Mouse (Mus musculus): ENCODE measurements around the gene Krtap2-4. TPM values are rescaled to one million over a fixed set of nuclear protein-coding genes. Genes with fewer than 3 reads are reported as not detected.
"Not testable (repeated sequence)": the region's sequence is repeated elsewhere in the genome, so short reads cannot be mapped to it uniquely, and the experiment has no call there.

Krtap2-4 gene
- polyA plus RNA-seq (2015; fragmentation: Nextera tagmentation; extraction: Ambion mirVana): 2.0 and 4.2 TPM in 2 replicates

DNA sequence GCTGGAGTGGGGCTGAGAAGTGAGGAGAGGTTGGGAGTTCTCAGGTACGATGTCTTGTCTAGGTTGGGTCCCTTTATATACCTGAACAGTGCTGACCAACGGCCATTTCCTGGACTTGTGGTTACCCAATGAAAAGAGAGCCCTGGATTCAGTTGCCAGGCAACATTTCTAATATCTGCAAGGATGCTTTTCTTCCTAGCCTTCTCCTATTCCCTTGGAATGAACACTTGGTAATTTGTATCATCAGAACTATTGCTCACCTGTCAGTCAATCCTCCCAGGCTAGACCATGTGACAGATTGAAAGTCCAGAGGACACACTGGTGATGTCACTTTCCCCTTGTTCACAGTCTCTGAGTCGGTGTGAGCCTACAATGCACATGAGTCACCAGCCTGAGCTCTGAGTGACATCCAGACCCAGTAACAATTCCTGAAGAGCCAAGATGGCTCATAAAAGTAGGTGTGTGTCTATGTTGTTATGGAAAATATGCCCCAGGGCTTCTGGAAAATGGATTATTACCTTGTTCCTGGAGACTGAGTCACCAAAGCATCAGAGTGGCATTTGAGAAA, at the start of gene Krtap2-4:
Gene Krtap2-4, minus strand, starts transcription at position 51 of the 568 bp plus-strand sequence.
- ATAC-seq (ENCODE audit: insufficient number of reproducible peaks, low FRiP score, low TSS enrichment, low read depth): no peak
- no peak within 1 kb of the TSS for H3K4me3 ChIP-seq (replicated peaks)
- H3K4me1 ChIP-seq: no peaks in the 10 kb centered on the region
- H3K9me3 ChIP-seq (replicated peaks): no peaks in the 10 kb centered on the region
- H3K36me3 ChIP-seq: no peaks in the 10 kb centered on the region
- WGBS: 64% methylated on average over 3 of the region's 3 CpGs
- H3K9ac ChIP-seq: no peak within 1 kb of the TSS
- H3K27ac ChIP-seq (replicated peaks): no peak within 1 kb of the TSS
- H3K27me3 ChIP-seq: no peaks in the 10 kb centered on the region
- H3K4me2 ChIP-seq (replicated peaks): no peak within 1 kb of the TSS

DNA sequence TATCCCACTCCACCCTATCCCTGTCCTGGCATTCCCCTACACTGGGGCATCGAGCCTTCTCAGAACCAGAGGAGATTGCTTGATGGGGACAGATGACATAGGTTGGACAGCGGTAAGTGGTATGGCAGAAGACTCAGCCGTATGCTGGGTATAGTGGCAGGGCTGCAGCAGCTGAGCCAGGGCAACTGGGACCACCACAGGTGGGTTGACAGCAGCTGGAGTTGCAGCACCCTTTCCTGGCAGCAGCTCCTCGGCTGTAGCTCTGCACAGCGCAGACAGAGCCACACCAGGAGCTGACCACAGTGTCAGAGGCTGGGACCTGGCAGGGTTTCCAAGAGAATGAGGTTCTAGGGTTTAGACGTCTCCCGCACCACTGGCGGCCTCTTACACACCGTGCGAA, 48.2 kb upstream of the Krtap2-4 start:
- Histone ChIP-seq H3K4me3 (replicated peaks) (no peak overlapping the region), H3K36me3 (no peaks in the 10 kb centered on the region), H3K4me1 (no peaks in the 10 kb centered on the region), H3K9ac (no peak overlapping the region), H3K27ac (replicated peaks) (no peak overlapping the region), H3K9me3 (replicated peaks) (no peaks in the 10 kb centered on the region), H3K4me2 (replicated peaks) (no peak overlapping the region), H3K27me3 (no peaks in the 10 kb centered on the region)
- 84% methylated on average over 10 of the region's 10 CpGs for WGBS
- no peak for ATAC-seq (ENCODE audit: insufficient number of reproducible peaks, low FRiP score, low TSS enrichment, low read depth)

DNA sequence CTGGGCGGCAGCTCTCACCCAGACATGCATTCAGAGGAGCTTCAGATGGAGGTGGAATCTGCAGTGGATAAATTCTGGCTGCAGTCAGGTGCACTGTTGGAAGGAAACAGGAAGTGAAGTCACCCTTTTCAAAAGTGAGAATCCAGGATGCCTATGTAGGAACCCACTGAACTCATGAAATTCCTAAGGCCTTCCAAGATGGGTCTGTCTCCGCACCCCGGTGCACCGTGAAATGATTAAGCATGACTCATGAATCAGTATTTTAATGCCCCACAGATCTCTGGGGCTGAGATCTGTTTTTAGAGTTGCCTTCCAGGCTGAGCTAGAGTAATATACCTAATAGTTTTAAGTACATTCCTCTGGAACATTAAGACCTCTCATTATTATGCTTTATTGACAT, 44.6 kb upstream of the Krtap2-4 start:
- no peaks in the 10 kb centered on the region for H3K4me1 ChIP-seq
- no peak overlapping the region for H3K4me3 ChIP-seq (replicated peaks)
- no peak for ATAC-seq (ENCODE audit: insufficient number of reproducible peaks, low FRiP score, low TSS enrichment, low read depth)
- no peaks in the 10 kb centered on the region for H3K27me3 ChIP-seq
- no peaks in the 10 kb centered on the region for H3K36me3 ChIP-seq
- H3K9me3 ChIP-seq (replicated peaks): no peaks in the 10 kb centered on the region
- no peak overlapping the region for H3K9ac ChIP-seq
- no peak overlapping the region for H3K4me2 ChIP-seq (replicated peaks)
- no peak overlapping the region for H3K27ac ChIP-seq (replicated peaks)
- 69% methylated on average over 4 of the region's 4 CpGs for WGBS

DNA sequence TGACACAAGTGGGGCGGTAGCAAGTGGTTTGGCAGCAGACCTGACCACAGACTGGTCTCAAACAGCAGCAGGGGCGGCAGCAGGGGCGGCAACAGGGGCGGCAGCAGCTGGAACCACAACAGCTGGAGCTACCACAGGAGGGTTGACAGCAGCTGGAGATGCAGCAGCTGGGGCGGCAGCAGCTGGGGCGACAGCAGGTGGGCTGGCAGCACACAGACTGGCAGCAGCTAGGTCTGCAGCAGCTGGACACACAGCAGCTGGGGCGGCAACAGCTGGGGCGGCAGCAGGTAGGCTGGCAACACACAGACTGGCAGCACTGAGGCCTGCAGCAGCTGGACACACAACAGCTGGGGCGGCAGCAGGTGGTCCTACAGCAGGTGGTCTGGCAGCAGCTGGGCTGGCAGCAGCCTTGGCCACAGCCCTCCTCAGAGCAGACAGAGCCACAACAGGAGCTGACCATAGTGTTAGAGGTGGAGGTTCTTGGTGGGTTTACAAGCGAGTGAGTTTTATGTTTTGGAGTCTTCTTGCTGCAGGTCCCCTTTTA, 43.9 kb upstream of the Krtap2-4 start, which contains the start of gene Gm11563:
Gene Gm11563, minus strand, starts transcription at position 494 of the 544 bp plus-strand sequence.
- H3K4me3 ChIP-seq (replicated peaks); H3K4me1 ChIP-seq; H3K9me3 ChIP-seq (replicated peaks); H3K27ac ChIP-seq (replicated peaks); ATAC-seq (ENCODE audit: insufficient number of reproducible peaks, low FRiP score, low TSS enrichment, low read depth); H3K27me3 ChIP-seq; H3K4me2 ChIP-seq (replicated peaks); H3K36me3 ChIP-seq; H3K9ac ChIP-seq: not testable (repeated sequence)
- WGBS: 55% methylated on average over 10 of the region's 10 CpGs

DNA sequence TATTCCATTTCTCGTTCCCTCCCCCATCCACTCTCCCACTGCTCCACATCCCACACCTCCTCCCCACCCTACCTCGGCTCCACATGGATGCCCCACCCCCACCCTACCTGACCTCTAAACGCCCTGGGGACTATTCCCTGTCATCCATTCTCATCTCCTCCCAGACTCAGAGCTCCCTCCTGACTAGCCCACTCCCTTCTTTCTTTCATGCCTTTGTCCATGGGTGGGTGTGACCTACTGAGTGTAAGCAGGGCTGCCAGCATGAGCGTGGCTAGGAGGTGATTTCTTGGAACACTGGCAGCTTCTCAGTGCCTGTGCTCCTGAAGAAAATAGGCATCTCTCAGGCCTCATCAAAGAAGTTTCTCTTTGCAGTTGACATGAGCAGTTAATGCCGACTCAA, 42.4 kb upstream of the Krtap2-4 start:
- Histone ChIP-seq H3K27me3 (no peaks in the 10 kb centered on the region), H3K36me3 (no peaks in the 10 kb centered on the region), H3K4me2 (replicated peaks) (no peak overlapping the region), H3K4me1 (no peaks in the 10 kb centered on the region), H3K9ac (no peak overlapping the region), H3K27ac (replicated peaks) (no peak overlapping the region), H3K9me3 (replicated peaks) (no peaks in the 10 kb centered on the region), H3K4me3 (replicated peaks) (no peak overlapping the region)
- WGBS: 38% methylated on average over 5 of the region's 5 CpGs
- ATAC-seq (ENCODE audit: insufficient number of reproducible peaks, low FRiP score, low TSS enrichment, low read depth): no peak

DNA sequence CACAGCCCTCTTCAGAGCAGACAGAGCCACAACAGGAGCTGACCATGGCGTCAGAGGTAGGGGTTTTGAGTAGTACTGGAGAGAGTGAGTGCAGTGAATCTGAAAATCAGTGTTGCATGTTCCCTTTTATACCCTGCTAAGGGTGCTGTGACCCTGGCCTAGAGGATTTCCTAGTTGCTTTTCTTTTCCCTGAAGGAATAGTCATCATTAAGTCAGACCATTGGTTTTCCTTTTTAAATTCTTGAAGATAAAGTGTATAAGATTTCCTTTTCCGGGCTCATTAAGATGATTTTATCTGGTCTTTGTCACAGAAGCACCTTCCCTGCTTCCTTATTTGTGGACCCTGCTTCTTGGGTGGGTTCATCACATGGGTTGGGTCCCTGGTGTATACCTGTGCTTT, 35.5 kb upstream of the Krtap2-4 start, which contains the start of gene Gm11555:
Gene Gm11555, minus strand, starts transcription at position 101 of the 400 bp plus-strand sequence.
- 84% methylated on average over 2 of the region's 2 CpGs for whole genome bisulfite sequencing
- Histone ChIP-seq H3K9me3 (replicated peaks) (no peaks in the 10 kb centered on the region), H3K4me3 (replicated peaks) (no peak within 1 kb of the TSS), H3K9ac (no peak within 1 kb of the TSS), H3K4me2 (replicated peaks) (no peak within 1 kb of the TSS), H3K36me3 (no peaks in the 10 kb centered on the region), H3K27ac (replicated peaks) (no peak within 1 kb of the TSS), H3K27me3 (no peaks in the 10 kb centered on the region), H3K4me1 (no peaks in the 10 kb centered on the region)
- no peak for ATAC-seq (ENCODE audit: insufficient number of reproducible peaks, low FRiP score, low TSS enrichment, low read depth)

DNA sequence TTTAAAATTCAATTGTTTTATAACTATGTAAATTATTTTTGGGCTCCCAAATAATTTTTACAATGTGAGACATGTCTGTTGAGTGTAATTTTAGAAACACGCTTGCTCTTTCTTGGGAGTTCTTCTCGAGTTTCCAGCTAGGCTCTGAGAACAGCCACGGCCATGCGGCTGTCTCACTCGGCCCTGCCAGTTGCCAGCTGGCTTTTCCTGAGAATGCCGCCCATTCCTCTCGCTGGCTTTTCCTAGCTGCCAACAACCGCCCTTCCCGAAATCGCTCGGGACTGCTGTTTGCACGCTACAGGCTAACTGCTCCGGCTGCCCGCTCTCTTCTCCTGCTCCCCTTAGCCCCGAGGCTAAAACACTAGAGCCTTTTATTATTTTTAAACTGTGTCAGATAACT, 31.8 kb upstream of the Krtap2-4 start:
- no peak overlapping the region for H3K27ac ChIP-seq (replicated peaks)
- no peak overlapping the region for H3K9ac ChIP-seq
- no peaks in the 10 kb centered on the region for H3K4me1 ChIP-seq
- no peak for ATAC-seq (ENCODE audit: insufficient number of reproducible peaks, low FRiP score, low TSS enrichment, low read depth)
- no peak overlapping the region for H3K4me2 ChIP-seq (replicated peaks)
- H3K36me3 ChIP-seq: no peaks in the 10 kb centered on the region
- WGBS: 56% methylated on average over 15 of the region's 15 CpGs
- no peak overlapping the region for H3K4me3 ChIP-seq (replicated peaks)
- H3K9me3 ChIP-seq (replicated peaks): no peaks in the 10 kb centered on the region
- no peaks in the 10 kb centered on the region for H3K27me3 ChIP-seq

DNA sequence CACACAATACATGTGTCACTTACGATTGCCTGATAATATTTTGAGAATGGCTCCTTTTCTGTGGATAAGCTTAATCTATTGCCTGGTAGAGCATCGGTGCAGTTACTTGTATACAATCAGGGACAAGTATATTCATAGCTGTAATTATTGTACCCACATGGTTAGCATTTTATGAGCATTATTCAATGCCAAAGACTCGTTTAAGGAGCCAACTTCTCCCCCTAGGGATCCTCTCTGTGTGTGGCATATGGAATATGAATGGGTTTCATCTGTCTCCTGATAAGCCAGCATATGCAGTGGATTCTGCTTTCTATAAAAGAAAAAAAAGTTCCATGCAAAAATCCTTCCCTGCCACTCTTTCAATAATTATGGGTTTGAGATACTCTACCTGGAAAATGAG, 29.7 kb upstream of the Krtap2-4 start:
- no peak overlapping the region for H3K4me2 ChIP-seq (replicated peaks)
- no peak for ATAC-seq (ENCODE audit: insufficient number of reproducible peaks, low FRiP score, low TSS enrichment, low read depth)
- no peak overlapping the region for H3K27ac ChIP-seq (replicated peaks)
- H3K9me3 ChIP-seq (replicated peaks): no peaks in the 10 kb centered on the region
- no peaks in the 10 kb centered on the region for H3K4me1 ChIP-seq
- H3K9ac ChIP-seq: no peak overlapping the region
- no peak overlapping the region for H3K4me3 ChIP-seq (replicated peaks)
- H3K36me3 ChIP-seq: no peaks in the 10 kb centered on the region
- WGBS: 48% methylated on average over 3 of the region's 3 CpGs
- H3K27me3 ChIP-seq: no peaks in the 10 kb centered on the region

DNA sequence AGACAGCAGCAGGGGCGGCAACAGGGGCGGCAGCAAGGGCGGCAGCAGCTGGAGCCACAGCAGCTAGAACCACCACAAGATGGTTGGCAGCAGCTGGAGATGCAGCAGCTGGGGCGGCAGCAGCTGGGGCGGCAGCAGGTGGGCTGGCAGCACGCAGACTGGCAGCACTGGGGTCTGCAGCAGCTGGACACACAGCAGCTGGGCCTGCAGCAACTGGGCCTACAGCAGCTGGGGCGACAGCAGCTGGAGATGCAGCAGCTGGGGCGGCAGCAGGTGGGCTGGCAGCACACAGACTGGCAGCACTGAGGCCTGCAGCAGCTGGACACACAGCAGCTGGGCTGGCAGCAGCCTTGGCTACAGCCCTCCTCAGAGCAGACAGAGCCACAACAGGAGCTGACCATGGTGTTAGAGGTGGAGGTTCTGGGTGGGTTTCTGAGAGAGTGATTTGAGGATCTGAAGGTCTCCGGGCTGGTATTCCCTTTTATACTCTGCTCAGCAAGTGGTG, 29.0 kb upstream of the Krtap2-4 start, which contains the start of gene Krtap4-7:
Gene Krtap4-7, minus strand, starts transcription at position 455 of the 505 bp plus-strand sequence.
- not testable (repeated sequence) for H3K4me1 ChIP-seq; H3K4me2 ChIP-seq (replicated peaks); H3K27ac ChIP-seq (replicated peaks); ATAC-seq (ENCODE audit: insufficient number of reproducible peaks, low FRiP score, low TSS enrichment, low read depth); H3K4me3 ChIP-seq (replicated peaks); H3K9me3 ChIP-seq (replicated peaks); H3K36me3 ChIP-seq; H3K9ac ChIP-seq; H3K27me3 ChIP-seq
- WGBS: 81% methylated on average over 9 of the region's 9 CpGs

DNA sequence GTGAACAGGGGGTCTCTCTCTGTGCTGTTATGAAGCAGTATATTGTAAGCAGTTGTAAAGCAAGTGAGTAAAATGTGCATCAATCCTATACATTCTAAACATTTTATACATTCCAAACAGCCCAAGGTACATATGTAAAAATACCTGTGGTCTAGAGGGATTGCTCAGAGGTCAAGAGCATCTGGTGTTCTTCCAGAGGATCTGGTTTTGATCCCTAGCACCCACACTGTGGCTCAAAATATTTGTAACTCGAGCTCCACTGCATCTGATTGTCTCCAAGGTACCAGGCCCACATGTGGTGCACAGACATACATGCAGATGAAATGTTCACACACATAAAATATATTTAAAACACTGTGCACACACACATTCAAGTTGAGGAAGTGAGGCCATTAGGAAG, 26.3 kb upstream of the Krtap2-4 start:
- no peak overlapping the region for H3K4me3 ChIP-seq (replicated peaks)
- 10% methylated on average over 1 of the region's 1 CpGs for WGBS
- H3K27me3 ChIP-seq: no peaks in the 10 kb centered on the region
- H3K9me3 ChIP-seq (replicated peaks): no peaks in the 10 kb centered on the region
- no peaks in the 10 kb centered on the region for H3K36me3 ChIP-seq
- no peak overlapping the region for H3K4me2 ChIP-seq (replicated peaks)
- ATAC-seq (ENCODE audit: insufficient number of reproducible peaks, low FRiP score, low TSS enrichment, low read depth): no peak
- H3K9ac ChIP-seq: no peak overlapping the region
- no peak overlapping the region for H3K27ac ChIP-seq (replicated peaks)
- H3K4me1 ChIP-seq: no peaks in the 10 kb centered on the region

DNA sequence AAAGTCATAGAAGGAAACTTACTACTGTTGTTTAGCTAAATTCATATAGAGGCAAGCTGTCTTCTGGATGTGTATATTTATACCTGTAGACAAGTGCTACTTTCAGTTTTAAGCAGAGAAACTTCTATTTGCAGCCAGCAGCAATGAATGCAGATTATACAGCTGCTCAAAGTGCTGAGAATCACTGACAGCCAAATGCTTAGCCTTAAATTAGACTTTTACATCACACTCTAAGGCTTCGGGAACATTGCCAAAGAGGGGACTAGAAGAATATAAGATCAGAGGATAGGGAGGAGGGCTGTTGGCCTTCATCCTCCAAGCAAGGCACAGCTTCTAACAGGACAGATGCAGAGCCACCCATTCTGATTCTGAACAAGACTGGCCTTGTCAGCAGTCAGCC, 22.4 kb upstream of the Krtap2-4 start:
- Histone ChIP-seq H3K4me2 (replicated peaks) (no peak overlapping the region), H3K27ac (replicated peaks) (no peak overlapping the region), H3K27me3 (no peaks in the 10 kb centered on the region), H3K9me3 (replicated peaks) (no peaks in the 10 kb centered on the region), H3K36me3 (no peaks in the 10 kb centered on the region), H3K4me3 (replicated peaks) (no peak overlapping the region), H3K4me1 (peaks cover 3% of the 10 kb centered on the region; the same call in 1 of the 2 replicates), H3K9ac (no peak overlapping the region)
- ATAC-seq (ENCODE audit: insufficient number of reproducible peaks, low FRiP score, low TSS enrichment, low read depth): no peak; the same call in 1 of the 2 replicates
- 57% methylated on average over 1 of the region's 1 CpGs for WGBS

Measured in embryonic facial prominence, embryonic 15.5 days (tissue).